In genomic region chr13:99371285-99371684, GRCm38 (mm10) we compare ENCODE assay signal across 29 mouse cellular contexts.
"Had no signal": no experiment of that assay in that cellular context is flagged by ENCODE, and none has a peak within 500 bp of the region (broad histone marks: within the 10 kb centered on the region; RNA-seq: fewer than 3 reads in every experiment).

No protein-coding gene starts in this region.

- H3K4me1 ChIP-seq: limb, embryonic 15.5 days; liver, embryonic 12.5 days; liver, embryonic 13.5 days; liver, embryonic 15.5 days; lung, embryonic 15.5 days had no signal

- DNase-seq: left cerebral cortex, postnatal 4 days; liver; liver, embryonic 13.5 days; liver, postnatal 0 days; lung, adult 18-20 months; lung, adult 2 months; lung, embryonic 14.5 days; lung, postnatal 10 days; lung, postnatal 14 days; lung, postnatal 36 days; lung, postnatal 4 days; midbrain, embryonic 14.5 days had no signal

- H3K4me3 ChIP-seq: limb, embryonic 10.5 days; limb, embryonic 12.5 days; limb, embryonic 13.5 days; limb, embryonic 15.5 days; liver, embryonic 12.5 days; liver, embryonic 13.5 days; liver, embryonic 15.5 days; lung, embryonic 15.5 days; megakaryocyte, embryonic 14.5 days; midbrain, embryonic 10.5 days; midbrain, embryonic 12.5 days; midbrain, embryonic 13.5 days; midbrain, embryonic 15.5 days; myocyte had no signal

- H3K36me3 ChIP-seq: midbrain, embryonic 12.5 days; midbrain, embryonic 15.5 days had no signal

- H3K27me3 ChIP-seq: limb, embryonic 12.5 days; limb, embryonic 13.5 days; limb, embryonic 15.5 days; liver, embryonic 12.5 days; liver, embryonic 13.5 days; liver, embryonic 15.5 days; lung, embryonic 15.5 days; megakaryocyte, embryonic 14.5 days; midbrain, embryonic 12.5 days; midbrain, embryonic 13.5 days; midbrain, embryonic 15.5 days had no signal

- H3K9ac ChIP-seq: limb, embryonic 12.5 days; limb, embryonic 13.5 days; limb, embryonic 15.5 days; liver, embryonic 12.5 days; liver, embryonic 13.5 days; liver, embryonic 14.5 days; liver, embryonic 15.5 days; liver, postnatal 0 days; lung, embryonic 14.5 days; lung, embryonic 15.5 days; midbrain, embryonic 12.5 days; midbrain, embryonic 13.5 days; midbrain, embryonic 15.5 days had no signal

- H3K27ac ChIP-seq: limb, embryonic 10.5 days; limb, embryonic 12.5 days; limb, embryonic 13.5 days; limb, embryonic 15.5 days; liver, embryonic 12.5 days; liver, embryonic 13.5 days; liver, embryonic 14.5 days; liver, embryonic 15.5 days; lung, embryonic 15.5 days; macrophage; midbrain, embryonic 10.5 days; midbrain, embryonic 12.5 days; midbrain, embryonic 13.5 days; midbrain, embryonic 15.5 days had no signal

- H3K9me3 ChIP-seq: limb, embryonic 10.5 days; limb, embryonic 12.5 days; limb, embryonic 13.5 days; limb, embryonic 15.5 days; liver, embryonic 12.5 days; liver, embryonic 13.5 days; liver, embryonic 15.5 days; lung, embryonic 15.5 days; megakaryocyte, embryonic 14.5 days; midbrain, embryonic 10.5 days; midbrain, embryonic 12.5 days; midbrain, embryonic 13.5 days; midbrain, embryonic 15.5 days had no signal

- H3K4me2 ChIP-seq: limb, embryonic 12.5 days; limb, embryonic 13.5 days; limb, embryonic 15.5 days; liver, embryonic 11.5 days; liver, embryonic 12.5 days; liver, embryonic 13.5 days; liver, embryonic 15.5 days; lung, embryonic 14.5 days; lung, embryonic 15.5 days; midbrain, embryonic 11.5 days; midbrain, embryonic 12.5 days; midbrain, embryonic 13.5 days; midbrain, embryonic 15.5 days had no signal
